Mouse (Mus musculus) monocyte, adult 2 months (primary cell): Measurements from ENCODE around the gene Gna12.

Source experiments
- DNase-seq, 2 experiments: peaks; one replicate each; pipeline ENCODE4 v3.0.0; 2022; ENCODE audit warnings: low spot score in 2 of 2, low read depth in 1 of 2

The Gna12 gene

DNA sequence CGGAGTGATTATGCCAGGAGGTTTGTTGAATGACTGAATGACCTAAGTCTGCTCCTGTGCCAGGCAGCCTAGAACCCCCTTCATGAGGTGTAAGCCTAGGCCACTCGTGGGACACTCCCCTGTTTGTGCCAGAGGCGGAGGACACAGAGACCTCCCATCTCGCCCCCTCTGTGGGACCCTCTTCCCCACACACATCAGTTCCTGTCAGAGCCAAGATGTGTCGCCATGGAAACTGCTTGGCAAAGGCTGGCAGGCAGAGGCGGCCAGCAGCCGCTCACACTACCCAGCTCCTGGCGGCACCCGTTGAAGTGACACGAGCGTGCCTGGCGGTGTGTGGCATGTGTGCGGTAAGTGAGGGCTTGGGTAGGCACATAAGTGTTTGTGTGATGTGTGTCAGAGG lies 106.4 kb downstream of the Gna12 start, which contains the start of gene Amz1:
Gene Amz1, plus strand, starts transcription at position 306 of the 400 bp plus-strand sequence.
- DNase-seq: no peak

DNA sequence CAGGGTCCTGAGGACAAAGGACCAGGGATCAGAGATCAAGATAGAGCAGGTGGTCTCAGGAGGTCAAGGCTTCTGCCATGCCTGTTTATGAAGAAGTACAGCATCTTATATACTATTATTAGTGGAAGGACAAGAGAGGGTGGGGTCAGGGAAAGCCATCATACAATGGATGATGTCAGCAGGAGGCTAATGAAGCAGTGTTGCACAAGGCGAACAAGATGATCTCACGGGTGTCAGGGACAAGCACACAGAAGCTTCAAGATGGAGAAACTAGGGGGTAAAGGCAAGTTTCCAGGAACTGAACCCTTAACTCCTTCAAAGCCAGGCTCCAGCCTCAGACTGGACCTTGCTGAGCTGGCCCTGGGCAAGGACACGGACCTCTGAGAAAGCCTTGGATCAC lies 108.1 kb downstream of the Gna12 start:
- peak in 1 of 2 experiments; percentile 36 for DNase-seq

DNA sequence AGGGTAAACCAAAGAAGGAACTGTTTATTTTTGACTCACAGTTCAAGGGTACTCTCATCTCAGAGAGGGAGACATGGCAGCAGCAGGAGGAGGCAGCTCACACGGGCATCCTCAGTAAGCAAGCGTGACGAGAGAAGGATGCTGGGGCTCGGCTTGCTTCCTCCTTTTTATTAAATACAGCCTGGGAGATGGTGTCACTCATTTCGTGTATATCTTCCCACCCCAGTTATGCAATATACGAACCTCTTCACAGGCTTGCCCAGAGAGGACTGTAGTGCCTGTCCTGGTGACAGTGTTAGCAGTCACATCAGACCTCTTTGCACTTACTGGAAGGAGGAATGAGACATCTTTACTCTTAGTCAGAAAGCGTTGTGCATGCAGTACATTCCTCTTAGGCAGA lies 109.5 kb downstream of the Gna12 start:
- peak in 1 of 2 experiments; percentile 29 for DNase-seq

DNA sequence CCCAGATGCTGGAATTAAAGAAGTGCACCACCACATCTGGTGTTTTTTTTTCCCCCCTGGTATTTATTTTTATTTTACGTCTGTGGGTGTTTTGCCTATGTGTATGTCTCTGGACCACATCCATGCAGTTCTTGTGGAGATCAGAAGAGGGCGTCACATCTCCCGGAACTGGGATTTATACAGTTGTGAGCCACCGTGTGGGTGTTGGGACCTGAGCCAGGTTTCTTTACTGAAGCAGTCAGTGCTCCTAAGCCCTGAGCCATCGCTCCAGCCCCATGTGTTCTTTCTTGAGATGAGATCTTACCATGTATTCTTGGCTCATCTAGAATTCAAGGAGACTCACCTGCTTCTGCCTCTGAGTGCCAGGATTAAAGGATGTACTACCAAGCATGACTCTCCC lies 119.2 kb downstream of the Gna12 start:
- DNase-seq: no peak

DNA sequence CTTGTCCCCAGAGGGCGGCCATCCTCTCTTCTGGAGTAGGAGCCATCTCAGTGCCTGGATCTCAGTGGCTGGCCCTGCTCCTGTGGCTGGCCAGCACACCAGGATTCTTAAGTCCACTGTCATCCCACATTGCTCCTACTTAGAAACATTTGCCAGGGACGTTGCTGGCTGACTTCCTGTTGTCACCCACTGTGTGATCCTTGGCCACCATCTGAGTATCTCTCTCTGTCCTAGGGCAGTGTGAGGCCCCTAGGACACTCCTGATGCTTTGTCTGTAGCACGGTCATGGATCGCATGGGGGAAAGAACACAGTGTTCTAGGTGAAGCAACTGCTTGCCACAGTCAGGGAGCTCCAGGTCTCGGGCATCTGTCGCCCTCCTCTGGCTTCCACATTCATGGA lies 119.9 kb downstream of the Gna12 start:
- DNase-seq: no peak
